Mouse (Mus musculus): ENCODE results near the gene Wscd1.

DNA sequence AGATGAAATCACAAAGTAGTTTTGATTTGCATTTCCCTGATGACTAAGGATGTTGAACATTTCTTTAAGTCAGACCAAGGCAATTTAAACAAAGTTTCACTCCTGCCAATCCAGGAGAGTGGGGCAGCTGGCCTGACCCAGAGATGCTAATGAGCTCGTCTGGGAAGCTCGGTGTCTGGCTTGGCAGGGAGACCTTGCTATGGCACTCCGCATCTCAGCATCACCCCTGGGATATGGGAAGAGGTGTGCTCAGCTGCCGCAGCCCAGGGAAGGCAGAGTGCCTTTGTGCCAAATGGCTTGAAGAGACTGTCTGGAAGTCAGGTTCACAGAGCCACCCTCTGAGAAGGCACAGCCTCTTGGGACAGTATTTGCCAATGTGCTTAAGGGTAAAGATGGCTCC, 75.3 kb downstream of the Wscd1 start:
- TF ChIP-seq CTCF (IDR thresholded peaks at IDR 0.05; ENCODE audit: borderline replicate concordance, extremely low read depth, insufficient read depth, insufficient read length) (no peak), POLR2A (IDR thresholded peaks at IDR 0.05; ENCODE audit: borderline replicate concordance, extremely low read depth, insufficient read depth, insufficient read length, poor library complexity, severe bottlenecking) (no peak)

Measured in brain, embryonic 14.5 days (tissue).